In the genomic region with DNA sequence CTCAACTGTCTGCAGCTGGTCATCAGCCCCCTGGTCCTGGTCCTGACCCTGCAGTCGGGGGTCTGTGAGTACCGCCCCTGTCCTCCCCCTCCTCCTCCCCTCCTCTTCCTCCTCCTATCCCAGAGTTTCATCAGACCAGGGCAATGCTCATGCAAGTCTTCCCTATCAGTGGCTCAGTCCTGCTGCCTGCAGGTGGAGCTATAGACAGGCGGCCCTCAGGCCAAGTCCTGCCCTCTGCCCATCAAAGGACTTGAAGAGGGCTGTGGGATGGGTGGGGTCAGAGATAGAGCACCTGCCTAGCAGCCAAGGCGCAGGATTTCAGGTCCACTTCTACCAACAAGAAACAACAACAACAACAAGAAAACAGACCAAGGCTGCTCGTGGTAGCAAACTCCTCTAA, we compare ENCODE assay signal across 14 mouse cellular contexts. TPM values are rescaled to one million over a fixed set of nuclear protein-coding genes. Genes with fewer than 3 reads are reported as not detected.
DNase-seq lines count a peak whose midpoint lies in the region; ATAC-seq and TF ChIP-seq lines count a peak whose summit lies in the region.
"Had no signal": no experiment of that assay in that cellular context is flagged by ENCODE, and none has a peak within 500 bp of the region (broad histone marks: within the 10 kb centered on the region; RNA-seq: fewer than 3 reads in every experiment).

No protein-coding gene starts in this region.

- no peaks in the 10 kb centered on the region for H3K36me3 ChIP-seq in testis, adult 2 months (ENCODE audit: control insufficient read depth, insufficient read depth, low read length)
- H3K36me3 ChIP-seq in stomach, postnatal 0 days (ENCODE audit: control insufficient read depth, insufficient read depth, low read length) = peaks cover 2% of the 10 kb centered on the region; the same call in 1 of the 2 replicates
- H3K36me3 ChIP-seq in hindbrain, embryonic 13.5 days = peaks cover under 1% of the 10 kb centered on the region; the same call in 1 of the 2 replicates
- H3K36me3 ChIP-seq: hindbrain, embryonic 15.5 days had no signal

- no peak for TF ChIP-seq EP300 in stomach, postnatal 0 days (optimal IDR thresholded peaks at IDR 0.05)

- TF ChIP-seq POLR2A in testis, adult 2 months (IDR thresholded peaks at IDR 0.05; ENCODE audit: control insufficient read depth, low read depth, low read length) = no peak

- ATAC-seq in stomach, postnatal 0 days (ENCODE audit: low FRiP score, low TSS enrichment) = no peak; the same call in 1 of the 2 replicates
- no peak for ATAC-seq in hindbrain, embryonic 13.5 days (ENCODE audit: low FRiP score)

- WGBS in stomach, postnatal 0 days = 52% methylated on average over 5 of the region's 5 CpGs
- WGBS in hindbrain, embryonic 13.5 days = 42% methylated on average over 5 of the region's 5 CpGs

- no peak overlapping the region for H3K4me3 ChIP-seq in gastrocnemius, adult 2 months
- H3K4me3 ChIP-seq in testis, adult 2 months (ENCODE audit: control insufficient read depth, low read depth, low read length) = no peak overlapping the region
- no peak overlapping the region for H3K4me3 ChIP-seq in stomach, postnatal 0 days (ENCODE audit: low read depth, low read length)
- H3K4me3 ChIP-seq in hindbrain, embryonic 13.5 days = no peak overlapping the region
- H3K4me3 ChIP-seq: embryonic facial prominence, embryonic 15.5 days; hindbrain, embryonic 15.5 days; limb, embryonic 15.5 days; stomach, embryonic 15.5 days had no signal

- intact Hi-C loops in gastrocnemius, adult 2 months (cut with DNase I) = no loop called here

- H3K9me3 ChIP-seq in stomach, postnatal 0 days (ENCODE audit: control insufficient read depth, low read length) = no peaks in the 10 kb centered on the region
- H3K9me3 ChIP-seq in hindbrain, embryonic 13.5 days = no peaks in the 10 kb centered on the region
- H3K9me3 ChIP-seq: embryonic facial prominence, embryonic 15.5 days; hindbrain, embryonic 15.5 days; limb, embryonic 15.5 days; stomach, embryonic 15.5 days had no signal

- no peak overlapping the region for H3K27ac ChIP-seq in gastrocnemius, adult 2 months
- no peak overlapping the region for H3K27ac ChIP-seq in testis, adult 2 months (ENCODE audit: control insufficient read depth, insufficient read depth, low read depth, low read length)
- no peak overlapping the region for H3K27ac ChIP-seq in stomach, postnatal 0 days (replicated peaks)
- H3K27ac ChIP-seq in hindbrain, embryonic 13.5 days = no peak overlapping the region
- H3K27ac ChIP-seq: embryonic facial prominence, embryonic 15.5 days; hindbrain, embryonic 15.5 days; limb, embryonic 15.5 days; stomach, embryonic 15.5 days had no signal

- no peak for DNase-seq in gastrocnemius, adult 2 months
- no peak for DNase-seq in gastrocnemius, adult 8-10 months (ENCODE audit: low spot score in 2 of 2)
- DNase-seq in testis, postnatal 14 days (ENCODE audit: low spot score) = no peak
- peak; percentile 60 for DNase-seq in liver
- peak; percentile 41 for DNase-seq in stomach, postnatal 0 days (ENCODE audit: low spot score)
- no peak for DNase-seq in yolk sac, embryonic 10.5 days (ENCODE audit: low spot score)
- DNase-seq: cerebellum, adult 18-20 months; heart, adult 11 months had no signal

- no peak overlapping the region for H3K4me2 ChIP-seq in stomach, postnatal 0 days (replicated peaks; ENCODE audit: low read depth)
- H3K4me2 ChIP-seq in hindbrain, embryonic 13.5 days = no peak overlapping the region
- H3K4me2 ChIP-seq: embryonic facial prominence, embryonic 15.5 days; hindbrain, embryonic 15.5 days; limb, embryonic 15.5 days; stomach, embryonic 15.5 days had no signal

- peak; percentile 50 for TF ChIP-seq CTCF in gastrocnemius, adult 2 months (IDR thresholded peaks at IDR 0.05)
- peak; percentile 13; the same call in 1 of the 2 replicates for TF ChIP-seq CTCF in testis, adult 2 months (IDR thresholded peaks at IDR 0.05; ENCODE audit: control insufficient read depth, insufficient read depth, insufficient replicate concordance, low read depth, low read length)
- TF ChIP-seq CTCF in stomach, postnatal 0 days (IDR thresholded peaks at IDR 0.05; ENCODE audit: low read depth) = peak; percentile 76

- no peak overlapping the region for H3K9ac ChIP-seq in stomach, postnatal 0 days (ENCODE audit: low read length)
- H3K9ac ChIP-seq in hindbrain, embryonic 13.5 days = no peak overlapping the region
- H3K9ac ChIP-seq: embryonic facial prominence, embryonic 15.5 days; hindbrain, embryonic 15.5 days; limb, embryonic 15.5 days; stomach, embryonic 15.5 days had no signal

- no peaks in the 10 kb centered on the region for H3K27me3 ChIP-seq in testis, adult 2 months (ENCODE audit: control insufficient read depth, insufficient read depth, low read length)
- no peaks in the 10 kb centered on the region for H3K27me3 ChIP-seq in stomach, postnatal 0 days (ENCODE audit: control insufficient read depth, insufficient read depth, low read length)
- H3K27me3 ChIP-seq in hindbrain, embryonic 13.5 days = no peaks in the 10 kb centered on the region
- H3K27me3 ChIP-seq: embryonic facial prominence, embryonic 15.5 days; hindbrain, embryonic 15.5 days; limb, embryonic 15.5 days; stomach, embryonic 15.5 days had no signal

- no peaks in the 10 kb centered on the region; the same call in 1 of the 2 replicates for H3K4me1 ChIP-seq in testis, adult 2 months (ENCODE audit: control insufficient read depth, insufficient read depth, low read length)
- no peaks in the 10 kb centered on the region for H3K4me1 ChIP-seq in stomach, postnatal 0 days (replicated peaks; ENCODE audit: control insufficient read depth, insufficient read depth)
- H3K4me1 ChIP-seq in hindbrain, embryonic 13.5 days (replicated peaks) = no peaks in the 10 kb centered on the region
- H3K4me1 ChIP-seq: embryonic facial prominence, embryonic 15.5 days; hindbrain, embryonic 15.5 days; limb, embryonic 15.5 days; stomach, embryonic 15.5 days had no signal

RNA-seq across cellular contexts. Expression of a gene that starts 14.8 kb away (rescaled TPM):
- 10 to 100 TPM in 1 of 2 experiments, 1 to 10 TPM in 1; 8.1 to 10.5 TPM for total RNA-seq in gastrocnemius, adult 2 months (2021)
- 10 to 100 TPM in 1 of 4 experiments, 1 to 10 TPM in 3; 6.0 to 10.7 (median 6.5) TPM for total RNA-seq in gastrocnemius, adult 8-10 months (2022)
- polyA plus RNA-seq in testis, adult 2 months (2012; rRNA removed) = 3.2 and 3.4 TPM in 2 replicates
- polyA plus RNA-seq in stomach, postnatal 0 days (2015; fragmentation: Nextera tagmentation; extraction: Ambion mirVana) = 4.9 and 5.2 TPM in 2 replicates
- polyA plus RNA-seq in hindbrain, embryonic 13.5 days (2015; fragmentation: Nextera tagmentation; extraction: Ambion mirVana) = 2.5 and 4.1 TPM in 2 replicates

RNA-seq across cellular contexts. Expression of a gene that starts 22.3 kb away (rescaled TPM):
- total RNA-seq in gastrocnemius, adult 2 months (2021) = 10 to 100 TPM; 33.7 to 47.8 TPM
- 10 to 100 TPM; 40.5 to 44.7 (median 42.1) TPM for total RNA-seq in gastrocnemius, adult 8-10 months (2022)
- polyA plus RNA-seq in testis, adult 2 months (2012; rRNA removed) = 80.7 and 86.2 TPM in 2 replicates
- 42.6 and 45.9 TPM in 2 replicates for polyA plus RNA-seq in stomach, postnatal 0 days (2015; fragmentation: Nextera tagmentation; extraction: Ambion mirVana)
- polyA plus RNA-seq in hindbrain, embryonic 13.5 days (2015; fragmentation: Nextera tagmentation; extraction: Ambion mirVana) = 31.8 and 32.3 TPM in 2 replicates

RNA-seq across cellular contexts. Expression of a gene that starts 49.4 kb away (rescaled TPM):
- total RNA-seq in gastrocnemius, adult 2 months (2021) = under 1 TPM; 0.26 to 0.70 TPM
- total RNA-seq in gastrocnemius, adult 8-10 months (2022) = under 1 TPM; 0.45 to 0.99 (median 0.60) TPM
- 0.75 and 1.1 TPM in 2 replicates for polyA plus RNA-seq in testis, adult 2 months (2012; rRNA removed)
- not detected in 2 replicates for polyA plus RNA-seq in stomach, postnatal 0 days (2015; fragmentation: Nextera tagmentation; extraction: Ambion mirVana)
- polyA plus RNA-seq in hindbrain, embryonic 13.5 days (2015; fragmentation: Nextera tagmentation; extraction: Ambion mirVana) = not detected in 2 replicates
- polyA plus RNA-seq: embryonic facial prominence, embryonic 15.5 days; hindbrain, embryonic 15.5 days had no signal

RNA-seq across cellular contexts. Expression of a gene that starts 53.1 kb away (rescaled TPM):
- 1 to 10 TPM in 1 of 2 experiments, under 1 TPM in 1; 0.41 to 1.1 TPM for total RNA-seq in gastrocnemius, adult 2 months (2021)
- under 1 TPM; 0.32 to 0.73 (median 0.66) TPM for total RNA-seq in gastrocnemius, adult 8-10 months (2022)
- 4.9 and 6.1 TPM in 2 replicates for polyA plus RNA-seq in testis, adult 2 months (2012; rRNA removed)
- polyA plus RNA-seq in stomach, postnatal 0 days (2015; fragmentation: Nextera tagmentation; extraction: Ambion mirVana) = 16.2 and 16.8 TPM in 2 replicates
- polyA plus RNA-seq in hindbrain, embryonic 13.5 days (2015; fragmentation: Nextera tagmentation; extraction: Ambion mirVana) = 6.4 and 6.7 TPM in 2 replicates

Comparison
In these comparisons a context has a peak if more than half of its experiments do, and no peak if none do; other contexts are left out.
1. DNase-seq: peak in liver (single experiment) and stomach, postnatal 0 days (single experiment); none in gastrocnemius, adult 2 months (single experiment), gastrocnemius, adult 8-10 months (0 of 2), testis, postnatal 14 days (single experiment) and yolk sac, embryonic 10.5 days (single experiment).
2. CTCF ChIP-seq: peak in every context shown above with its lines; median percentile 76 in stomach, postnatal 0 days; 50 in gastrocnemius, adult 2 months; 13 in testis, adult 2 months.